Mouse (Mus musculus) thymus, adult 2 months (tissue): ENCODE data around the gene Brca1.

Experiments
- CTCF ChIP-seq: fragments of 200-500 bp; IDR thresholded peaks from 2 replicates; pipeline ENCODE4 v1.5.1; 2012; ENCODE audit warnings: mild to moderate bottlenecking, control low read depth, low read length, moderate library complexity, borderline replicate concordance; ENCODE audit not compliant: control insufficient read depth, poor library complexity, insufficient read depth; ENCODE audit errors: extremely low read depth
- POLR2A ChIP-seq: fragments of 200-500 bp; IDR thresholded peaks from 2 replicates; pipeline ENCODE4 v1.6.1; 2012; ENCODE audit warnings: mild to moderate bottlenecking, low read length, control low read depth, moderate library complexity; ENCODE audit not compliant: control insufficient read depth, poor library complexity, insufficient read depth; ENCODE audit errors: extremely low read depth

GRCm38 (mm10) chr11:101462583-101463440, 88.9 kb downstream of the Brca1 start:
- no peak for TF ChIP-seq POLR2A
- no peak for TF ChIP-seq CTCF
